Mouse (Mus musculus): ENCODE measurements at regions not wholly inside any gene's neighbourhood (a gene's known extent, or its start where the extent isn't known, plus 50 kb on each side); places are given as distances from the start of the nearest gene placed in this dataset.

DNA sequence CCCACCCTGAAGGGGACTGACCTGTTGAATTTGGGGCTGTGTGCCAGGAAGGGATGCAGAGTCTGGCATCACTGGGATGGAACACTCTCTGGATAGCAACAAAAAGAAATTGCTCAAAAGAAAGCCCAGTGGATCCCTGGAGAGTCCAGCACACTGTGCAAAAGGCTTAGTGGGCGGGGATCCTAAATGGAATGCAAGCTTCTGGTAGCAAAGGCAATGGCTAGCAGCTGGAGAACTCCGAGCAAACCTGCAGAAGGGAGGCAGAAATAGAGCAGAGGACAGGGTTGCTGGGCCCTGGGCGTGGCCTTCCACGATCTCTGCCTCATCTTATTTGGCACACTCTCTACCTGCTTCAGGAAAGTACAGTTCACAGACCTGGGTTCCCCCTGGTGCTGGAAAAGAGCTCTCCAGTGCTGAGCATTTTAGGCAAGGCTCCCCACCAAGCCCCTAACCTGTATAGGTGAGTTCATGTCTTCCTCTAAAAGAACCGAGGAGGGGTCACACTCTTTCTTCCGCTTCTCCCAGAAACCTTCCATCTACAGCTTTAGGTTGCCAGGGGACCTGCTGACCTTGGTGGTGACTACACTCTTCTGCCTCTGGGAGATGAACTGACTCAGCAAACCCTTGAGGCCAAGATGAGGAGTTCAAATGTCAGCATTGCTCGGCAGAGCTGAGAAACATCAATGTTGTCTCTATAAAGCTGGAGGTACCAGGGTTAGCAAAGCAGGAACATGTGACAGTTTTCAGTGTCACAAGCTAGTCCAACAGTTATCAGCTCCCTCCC lies 112.6 kb upstream of the Slc44a1 start:
- TF ChIP-seq POLR2A (IDR thresholded peaks at IDR 0.05; ENCODE audit: low read depth, low read length) (no peak), CTCF (IDR thresholded peaks at IDR 0.05; ENCODE audit: extremely low read depth, insufficient read length, insufficient replicate concordance, low read depth, low read length) (no peak)
